Mouse (Mus musculus) erythroblast, embryonic 14.5 days (primary cell): ENCODE measurements at regions not wholly inside any gene's neighbourhood (a gene's known extent, or its start where the extent isn't known, plus 50 kb on each side); places are given as distances from the start of the nearest gene placed in this dataset.

Source experiments
- GATA1 ChIP-seq: IDR thresholded peaks from 2 replicates; pipeline ENCODE4 v1.6.1; 2012; ENCODE audit warnings: low read length, inconsistent platforms, mixed read lengths
- TAL1 ChIP-seq: IDR thresholded peaks from 3 replicates; pipeline ENCODE4 v1.6.1; 2012; ENCODE audit warnings: low read length, inconsistent platforms, mixed read lengths

- TF ChIP-seq GATA1, result no peak
- no peak for TF ChIP-seq TAL1
Measured at GRCm38 (mm10) chr1:51670009-51670408, 191.8 kb upstream of the Nabp1 start.
